Mouse (Mus musculus): ENCODE results near the gene Pla2g2d. TPM values are rescaled to one million over a fixed set of nuclear protein-coding genes. Genes with fewer than 3 reads are reported as not detected.
A peak's percentile ranks its signal among the peaks of the same experiment; 100 is the strongest.

Gene Pla2g2d
- total RNA-seq (2014; fragmentation: Nextera tagmentation) (not detected in 2 replicates), total RNA-seq (2017) (not detected in 2 replicates)

GRCm38 (mm10) chr4:138775435-138775834, at the start of gene Pla2g2d:
Gene Pla2g2d (plus strand): TSS chr4:138775735.
- ATAC-seq (replicated peaks; ENCODE audit: low FRiP score, low TSS enrichment, poor library complexity, severe bottlenecking), result no peak

GRCm38 (mm10) chr4:138725751-138726150, 49.8 kb upstream of the Pla2g2d start:
- no peak for ATAC-seq (replicated peaks; ENCODE audit: low FRiP score, low TSS enrichment, poor library complexity, severe bottlenecking)

GRCm38 (mm10) chr4:138729018-138729703, 46.4 kb upstream of the Pla2g2d start:
- no peak for ATAC-seq (replicated peaks; ENCODE audit: low FRiP score, low TSS enrichment, poor library complexity, severe bottlenecking)

- ATAC-seq (replicated peaks; ENCODE audit: low FRiP score, low TSS enrichment, poor library complexity, severe bottlenecking), result no peak
Measured at GRCm38 (mm10) chr4:138734105-138734504, 41.4 kb upstream of the Pla2g2d start.

GRCm38 (mm10) chr4:138734863-138735262, 40.7 kb upstream of the Pla2g2d start:
- no peak for ATAC-seq (replicated peaks; ENCODE audit: low FRiP score, low TSS enrichment, poor library complexity, severe bottlenecking)

GRCm38 (mm10) chr4:138737031-138737430, 38.5 kb upstream of the Pla2g2d start, which contains the start of gene Ubxn10:
Gene Ubxn10 (minus strand): TSS chr4:138737167.
- no peak for ATAC-seq (replicated peaks; ENCODE audit: low FRiP score, low TSS enrichment, poor library complexity, severe bottlenecking)

- no peak for ATAC-seq (replicated peaks; ENCODE audit: low FRiP score, low TSS enrichment, poor library complexity, severe bottlenecking)
Measured at GRCm38 (mm10) chr4:138739136-138739851, 36.2 kb upstream of the Pla2g2d start.

- no peak for ATAC-seq (replicated peaks; ENCODE audit: low FRiP score, low TSS enrichment, poor library complexity, severe bottlenecking)
Measured at GRCm38 (mm10) chr4:138745884-138746283, 29.7 kb upstream of the Pla2g2d start.

- no peak for ATAC-seq (replicated peaks; ENCODE audit: low FRiP score, low TSS enrichment, poor library complexity, severe bottlenecking)
Measured at GRCm38 (mm10) chr4:138746866-138747265, 28.7 kb upstream of the Pla2g2d start.

GRCm38 (mm10) chr4:138747851-138748250, 27.7 kb upstream of the Pla2g2d start:
- no peak for ATAC-seq (replicated peaks; ENCODE audit: low FRiP score, low TSS enrichment, poor library complexity, severe bottlenecking)

GRCm38 (mm10) chr4:138748369-138749072, 27.0 kb upstream of the Pla2g2d start:
- ATAC-seq (replicated peaks; ENCODE audit: low FRiP score, low TSS enrichment, poor library complexity, severe bottlenecking), result 0 out of 2 replicates have a peak, but pooled peaks have one; percentile 50

- no peak for ATAC-seq (replicated peaks; ENCODE audit: low FRiP score, low TSS enrichment, poor library complexity, severe bottlenecking)
Measured at GRCm38 (mm10) chr4:138752603-138753002, 22.9 kb upstream of the Pla2g2d start.

GRCm38 (mm10) chr4:138753608-138754007, 21.9 kb upstream of the Pla2g2d start:
- ATAC-seq (replicated peaks; ENCODE audit: low FRiP score, low TSS enrichment, poor library complexity, severe bottlenecking), result no peak

GRCm38 (mm10) chr4:138754432-138754831, 21.1 kb upstream of the Pla2g2d start:
- ATAC-seq (replicated peaks; ENCODE audit: low FRiP score, low TSS enrichment, poor library complexity, severe bottlenecking), result no peak

- ATAC-seq (replicated peaks; ENCODE audit: low FRiP score, low TSS enrichment, poor library complexity, severe bottlenecking), result no peak
Measured at GRCm38 (mm10) chr4:138755439-138755838, 20.1 kb upstream of the Pla2g2d start.

GRCm38 (mm10) chr4:138755983-138756382, 19.6 kb upstream of the Pla2g2d start:
- no peak for ATAC-seq (replicated peaks; ENCODE audit: low FRiP score, low TSS enrichment, poor library complexity, severe bottlenecking)

GRCm38 (mm10) chr4:138757416-138757815, 18.1 kb upstream of the Pla2g2d start, which contains the start of gene Pla2g2f:
Gene Pla2g2f (minus strand): TSS chr4:138757626.
- ATAC-seq (replicated peaks; ENCODE audit: low FRiP score, low TSS enrichment, poor library complexity, severe bottlenecking), result no peak

GRCm38 (mm10) chr4:138762266-138762665, 13.3 kb upstream of the Pla2g2d start:
- no peak for ATAC-seq (replicated peaks; ENCODE audit: low FRiP score, low TSS enrichment, poor library complexity, severe bottlenecking)

- no peak for ATAC-seq (replicated peaks; ENCODE audit: low FRiP score, low TSS enrichment, poor library complexity, severe bottlenecking)
Measured at GRCm38 (mm10) chr4:138771970-138772369, 3.6 kb upstream of the Pla2g2d start.

- no peak for ATAC-seq (replicated peaks; ENCODE audit: low FRiP score, low TSS enrichment, poor library complexity, severe bottlenecking)
Measured at GRCm38 (mm10) chr4:138772386-138772785, 3.1 kb upstream of the Pla2g2d start.
